Mouse (Mus musculus) monocyte, adult 2 months (primary cell): ENCODE results near the gene Spc25.

Experiments
- DNase-seq, 2 experiments: peaks; one replicate each; pipeline ENCODE4 v3.0.0; 2022; ENCODE audit warnings: low spot score in 2 of 2, low read depth in 1 of 2

Spc25 gene

GRCm38 (mm10) chr2:69187990-69188389 lies 18.0 kb downstream of the Spc25 start:
- no peak for DNase-seq

GRCm38 (mm10) chr2:69179721-69180120 lies 26.3 kb downstream of the Spc25 start:
- DNase-seq, result no peak

- no peak for DNase-seq
Observed at GRCm38 (mm10) chr2:69175296-69175695, 30.7 kb downstream of the Spc25 start.

GRCm38 (mm10) chr2:69170395-69171077 lies 35.5 kb downstream of the Spc25 start:
- no peak for DNase-seq

GRCm38 (mm10) chr2:69158907-69159306 lies 47.1 kb downstream of the Spc25 start:
- DNase-seq, result no peak

GRCm38 (mm10) chr2:69156283-69156682 lies 49.7 kb downstream of the Spc25 start:
- DNase-seq, result no peak

GRCm38 (mm10) chr2:69155861-69156260 lies 50.1 kb downstream of the Spc25 start:
- no peak for DNase-seq

GRCm38 (mm10) chr2:69150841-69151240 lies 55.2 kb downstream of the Spc25 start:
- DNase-seq, result no peak

- no peak for DNase-seq
Observed at GRCm38 (mm10) chr2:69149154-69149553, 56.8 kb downstream of the Spc25 start.

GRCm38 (mm10) chr2:69148691-69149090 lies 57.3 kb downstream of the Spc25 start:
- DNase-seq, result no peak
